Mouse (Mus musculus) gastrocnemius, postnatal 36 days (tissue): ENCODE results near the gene Sv2b. TPM values are rescaled to one million over a fixed set of nuclear protein-coding genes. Genes with fewer than 3 reads are reported as not detected.
"Not testable (repeated sequence)": the region's sequence is repeated elsewhere in the genome, so short reads cannot be mapped to it uniquely, and the experiment has no call there.

Source experiments
- DNase-seq, 2 experiments: peaks; one replicate each; pipeline ENCODE4 v3.0.0; 2022
- intact Hi-C: fragments of 180-260 bp; cut with DNase I; formaldehyde crosslinking; loops from one replicate; pipeline ENCODE4 v1.15.1; 2025
- long read RNA-seq, 2 experiments: library from polyadenylated mRNA; stranded (forward); transcript quantifications; one replicate each; pipeline ENCODE4 v2.0.0; 2021
- total RNA-seq, 2 experiments: library from RNA; stranded (reverse); gene quantifications; 2 replicates each; pipeline ENCODE4 v1.2.3; 2021

Sv2b gene
- total RNA-seq = under 1 TPM; 0.44 to 0.46 TPM
- long read RNA-seq, experiment 1, full-length matches to known transcripts = 1 of 1 reads
- long read RNA-seq, experiment 1, partial matches to known transcripts = 0 of 1 reads
- long read RNA-seq, experiment 1, other reads (novel, unspliced or antisense) = 0 of 1 reads
- long read RNA-seq, experiment 2, partial matches to known transcripts = 0 of 1 reads
- long read RNA-seq, experiment 2, other reads (novel, unspliced or antisense) = 1 of 1 reads

GRCm38 (mm10) chr7:75308457-75309312, at the start of gene Sv2b:
TSS of gene Sv2b (minus strand) at chr7:75309262.
- no peak for DNase-seq
- intact Hi-C loops = no loop called here

- DNase-seq = no peak
- intact Hi-C loops = no loop called here
Measured at GRCm38 (mm10) chr7:75358284-75358851, 49.3 kb upstream of the Sv2b start.

GRCm38 (mm10) chr7:75355521-75355920, 46.5 kb upstream of the Sv2b start:
- no peak for DNase-seq
- intact Hi-C loops = no loop called here

- no peak for DNase-seq
- intact Hi-C loops = no loop called here
Measured at GRCm38 (mm10) chr7:75352777-75353374, 43.8 kb upstream of the Sv2b start.

GRCm38 (mm10) chr7:75350172-75350571, 41.1 kb upstream of the Sv2b start:
- intact Hi-C loops = no loop called here
- no peak for DNase-seq

- no peak for DNase-seq
- intact Hi-C loops = no loop called here
Measured at GRCm38 (mm10) chr7:75332311-75332710, 23.2 kb upstream of the Sv2b start.

GRCm38 (mm10) chr7:75329740-75330142, 20.7 kb upstream of the Sv2b start:
- no peak for DNase-seq
- intact Hi-C loops = no loop called here

- DNase-seq = no peak
- intact Hi-C loops = no loop called here
Measured at GRCm38 (mm10) chr7:75328721-75329362, 19.8 kb upstream of the Sv2b start.

- intact Hi-C loops = no loop called here
- DNase-seq = no peak
Measured at GRCm38 (mm10) chr7:75325273-75325672, 16.2 kb upstream of the Sv2b start.

- DNase-seq, intact Hi-C loops: not testable (repeated sequence)
Measured at GRCm38 (mm10) chr7:75322742-75323141, 13.7 kb upstream of the Sv2b start.

GRCm38 (mm10) chr7:75320009-75320408, 10.9 kb upstream of the Sv2b start:
- intact Hi-C loops = no loop called here

GRCm38 (mm10) chr7:75318320-75318719, 9.3 kb upstream of the Sv2b start:
- intact Hi-C loops = no loop called here
- DNase-seq = no peak

More at GRCm38 (mm10) chr7:75320009-75320408, 10.9 kb upstream of the Sv2b start:
- no peak for DNase-seq

- intact Hi-C loops = no loop called here
- DNase-seq = no peak
Measured at GRCm38 (mm10) chr7:75314873-75315272, 5.8 kb upstream of the Sv2b start.

GRCm38 (mm10) chr7:75309570-75309969, 508 bp upstream of the Sv2b start:
- DNase-seq = no peak
- intact Hi-C loops = no loop called here

GRCm38 (mm10) chr7:75308140-75308456, 964 bp downstream of the Sv2b start:
- intact Hi-C loops = no loop called here
- DNase-seq = no peak

GRCm38 (mm10) chr7:75307570-75308087, 1.4 kb downstream of the Sv2b start:
- intact Hi-C loops = no loop called here
- DNase-seq = no peak

GRCm38 (mm10) chr7:75305901-75306465, 3.1 kb downstream of the Sv2b start:
- intact Hi-C loops = no loop called here
- DNase-seq = no peak

GRCm38 (mm10) chr7:75302523-75303215, 6.4 kb downstream of the Sv2b start:
- DNase-seq = no peak
- intact Hi-C loops = no loop called here

- no peak for DNase-seq
- intact Hi-C loops = no loop called here
Measured at GRCm38 (mm10) chr7:75299245-75299644, 9.8 kb downstream of the Sv2b start.

GRCm38 (mm10) chr7:75296688-75297119, 12.4 kb downstream of the Sv2b start:
- intact Hi-C loops = no loop called here

More at GRCm38 (mm10) chr7:75296688-75297119, 12.4 kb downstream of the Sv2b start:
- no peak for DNase-seq
